Mouse (Mus musculus): ENCODE measurements at regions not wholly inside any gene's neighbourhood (a gene's known extent, or its start where the extent isn't known, plus 50 kb on each side); places are given as distances from the start of the nearest gene placed in this dataset.

- TF ChIP-seq CTCF (IDR thresholded peaks at IDR 0.05; ENCODE audit: extremely low read depth, insufficient read depth, low read length) (no peak), POLR2A (IDR thresholded peaks at IDR 0.05; ENCODE audit: extremely low read depth, insufficient read depth, low read length) (no peak)
Measured at GRCm38 (mm10) chr10:109561094-109561493, 550.3 kb upstream of the Syt1 start.
